Mouse (Mus musculus) retina, postnatal 1 day (tissue): ENCODE measurements around the gene Rnf220.

Experiments used
- DNase-seq: peaks from one replicate; pipeline ENCODE4 v3.0.0-alpha.2; 2012

Rnf220 gene

DNA sequence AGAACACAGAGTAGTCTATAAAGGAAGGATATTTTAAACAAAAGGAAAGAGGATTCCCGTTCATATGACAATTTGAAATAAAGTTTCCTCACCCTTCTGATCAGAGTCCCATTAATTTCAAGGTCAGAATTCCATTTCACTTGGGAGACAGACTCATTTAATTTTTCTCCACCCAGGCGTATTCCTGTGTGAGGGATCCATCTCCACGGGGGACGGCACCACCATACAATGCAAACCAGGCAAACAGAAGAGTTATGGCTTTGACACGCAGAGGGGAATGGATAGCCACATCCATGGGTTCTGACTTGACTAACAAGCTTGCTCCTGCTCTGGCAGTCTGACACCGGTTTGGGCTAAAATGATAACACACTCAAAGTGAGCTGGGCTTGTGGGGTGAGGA is 9.4 kb downstream of the Rnf220 start:
- no peak for DNase-seq

DNA sequence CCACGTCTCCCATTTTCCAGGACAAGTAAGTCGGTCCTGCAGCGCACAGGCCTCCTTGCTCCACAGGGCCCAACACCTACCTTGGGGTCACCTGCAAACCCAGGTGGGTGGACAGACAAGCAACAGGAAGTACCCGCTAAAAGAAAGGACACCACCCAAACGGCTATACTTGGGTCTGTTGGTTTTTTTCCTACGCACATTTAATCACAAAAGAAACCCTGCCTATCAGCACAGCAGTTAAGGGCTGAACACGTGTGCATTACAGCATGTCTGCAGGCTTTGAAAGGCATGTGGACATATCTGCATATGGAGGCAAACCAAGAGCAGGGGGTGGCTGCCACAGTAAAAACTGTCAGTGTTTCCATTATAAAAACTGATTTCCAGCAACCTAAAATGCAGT is 10.7 kb downstream of the Rnf220 start:
- no peak for DNase-seq

DNA sequence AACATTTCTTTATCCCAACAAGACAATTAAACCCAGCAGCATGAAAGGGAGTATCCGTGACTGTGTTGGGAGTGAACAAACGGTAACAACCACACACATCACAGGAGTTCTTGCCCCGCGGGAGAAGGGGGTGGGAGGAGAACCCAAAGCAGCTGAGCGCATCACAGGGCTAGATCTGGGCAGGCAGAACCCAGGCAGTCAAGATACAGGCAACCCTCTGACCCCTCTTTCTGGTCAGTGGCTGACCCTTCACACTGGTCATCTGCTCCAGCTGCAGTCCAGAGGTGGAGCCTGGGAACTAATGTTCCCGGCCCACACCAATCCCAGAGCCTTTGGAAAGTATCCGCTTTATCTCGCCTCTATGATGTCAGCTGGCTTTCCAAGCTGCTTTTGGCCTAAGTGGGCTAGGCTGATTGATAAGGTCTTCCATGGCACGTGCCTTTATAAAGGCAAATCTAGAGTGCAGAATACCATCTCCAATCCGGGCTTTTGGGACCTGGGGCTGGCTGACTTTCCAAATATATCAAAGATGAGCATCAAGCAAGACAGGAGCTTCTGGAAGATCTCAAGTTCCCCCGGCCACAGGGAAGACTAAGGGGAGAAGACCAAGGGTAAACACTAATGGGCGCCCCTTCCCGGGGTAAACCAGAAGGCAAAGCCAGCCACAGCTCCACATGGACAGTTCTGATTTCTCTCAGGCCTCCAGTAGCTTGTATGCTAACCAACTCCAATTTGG is 11.6 kb downstream of the Rnf220 start:
- no peak for DNase-seq

DNA sequence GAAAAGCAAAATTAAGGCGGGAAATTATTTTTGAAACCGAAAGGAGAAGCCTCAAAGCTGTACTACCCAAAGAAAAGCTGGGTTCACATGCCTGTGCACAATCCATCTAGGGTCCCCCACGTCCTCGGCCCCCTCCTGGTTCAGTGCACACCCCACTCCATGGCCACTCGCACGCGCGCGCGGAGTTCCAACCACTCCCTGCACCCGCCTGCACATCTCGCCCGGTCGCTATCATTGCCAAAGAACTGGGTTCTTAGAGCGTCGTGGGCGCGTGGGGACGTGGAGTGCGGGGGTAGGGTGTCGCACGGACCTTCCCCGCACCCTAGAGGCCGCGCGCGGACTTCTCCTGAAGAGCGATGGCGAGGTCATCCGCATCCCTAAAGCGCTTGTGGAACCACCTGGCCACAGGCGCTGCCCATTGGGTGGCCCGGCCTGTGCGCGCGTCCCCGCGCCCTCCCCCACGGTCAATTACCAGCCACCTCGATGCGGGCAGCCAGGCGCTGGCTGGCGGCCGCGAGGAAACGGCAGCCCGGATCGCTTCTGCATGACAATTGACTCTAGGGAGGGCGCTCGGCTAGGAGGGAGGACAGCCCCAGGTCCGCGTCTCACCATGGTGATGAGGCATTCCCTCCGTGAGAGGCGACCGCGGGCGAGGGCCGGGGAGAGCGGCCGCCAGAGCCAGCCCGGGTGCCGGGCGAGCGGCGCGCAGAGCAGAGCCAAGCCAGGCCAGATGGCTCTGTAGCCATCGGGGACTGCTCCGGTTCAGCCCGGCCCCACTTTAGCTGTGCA is 12.4 kb downstream of the Rnf220 start:
- DNase-seq, result peak; percentile 89

DNA sequence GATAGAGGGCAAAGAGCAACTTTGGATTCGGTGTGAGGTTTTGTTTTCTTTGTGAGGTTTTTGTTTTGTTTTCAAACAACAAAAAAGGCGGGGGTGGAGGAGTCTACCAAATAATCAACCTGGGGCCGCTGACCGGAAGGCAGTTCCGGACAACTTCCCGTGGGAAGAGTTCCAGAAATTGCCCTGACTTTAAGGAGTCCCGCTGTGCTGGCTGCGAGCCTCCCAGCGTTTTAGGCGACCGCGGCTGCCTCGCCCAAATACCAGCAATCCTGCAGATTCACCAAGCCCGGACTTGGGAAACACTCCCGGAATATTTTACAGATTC is 13.0 kb downstream of the Rnf220 start:
- DNase-seq, result peak; percentile 43

DNA sequence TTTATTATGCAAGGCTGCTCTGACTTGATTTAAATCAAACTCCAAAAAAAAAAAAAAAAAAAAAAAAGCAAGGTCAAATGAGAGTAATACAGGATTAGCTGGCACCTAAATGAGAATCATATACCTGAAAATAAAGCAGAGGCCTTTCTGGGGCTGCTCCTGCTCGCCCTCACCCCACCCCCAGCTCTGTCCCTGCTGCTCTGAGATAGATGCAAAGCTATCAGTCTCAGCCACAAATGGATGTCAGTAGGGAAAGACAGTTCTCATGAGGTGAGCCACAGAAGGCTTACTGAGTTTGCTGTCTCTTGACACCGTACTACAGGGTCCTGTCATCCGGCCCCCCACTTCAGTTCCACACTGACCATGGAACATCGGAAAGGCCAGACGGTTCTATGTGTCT is 14.7 kb downstream of the Rnf220 start:
- DNase-seq, result no peak

DNA sequence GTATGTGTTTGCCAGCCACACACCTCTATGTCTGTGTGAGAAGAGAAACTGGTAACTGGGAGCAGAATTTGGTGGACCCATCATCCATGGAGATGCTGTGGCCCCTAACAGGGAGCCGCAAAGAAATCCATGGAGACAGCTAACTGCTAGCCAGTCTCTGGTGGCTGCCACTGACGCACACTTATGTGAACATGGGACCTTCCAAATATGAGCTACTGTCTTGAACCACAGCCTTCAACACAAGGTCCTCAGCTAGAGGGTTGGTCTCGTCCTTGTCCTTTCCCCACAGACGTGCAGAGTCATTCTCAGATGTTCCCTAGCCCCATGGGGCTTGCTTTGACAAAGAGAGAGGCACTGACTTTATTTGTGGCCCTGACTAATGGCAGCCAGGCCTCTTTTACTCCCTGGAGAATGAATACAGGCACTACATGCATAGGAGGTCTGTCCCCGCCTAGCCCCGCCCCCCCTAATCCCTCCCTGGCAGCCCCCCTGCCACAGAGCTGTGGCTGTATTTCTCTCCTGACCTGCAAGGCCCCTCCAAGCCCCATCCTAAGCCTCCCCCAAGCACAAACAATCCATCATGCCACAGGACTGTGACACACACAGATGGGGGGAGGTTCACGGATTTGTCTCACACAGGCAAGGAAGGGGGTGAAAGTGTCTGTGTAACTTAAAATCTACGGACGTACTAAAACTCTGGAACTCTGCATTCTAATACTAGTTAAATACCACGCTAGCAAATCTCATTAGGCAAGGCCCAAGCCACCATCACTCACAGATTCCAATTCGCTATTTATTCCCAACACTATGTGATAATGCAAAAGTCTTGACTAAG is 16.0 kb downstream of the Rnf220 start:
- DNase-seq, result no peak

DNA sequence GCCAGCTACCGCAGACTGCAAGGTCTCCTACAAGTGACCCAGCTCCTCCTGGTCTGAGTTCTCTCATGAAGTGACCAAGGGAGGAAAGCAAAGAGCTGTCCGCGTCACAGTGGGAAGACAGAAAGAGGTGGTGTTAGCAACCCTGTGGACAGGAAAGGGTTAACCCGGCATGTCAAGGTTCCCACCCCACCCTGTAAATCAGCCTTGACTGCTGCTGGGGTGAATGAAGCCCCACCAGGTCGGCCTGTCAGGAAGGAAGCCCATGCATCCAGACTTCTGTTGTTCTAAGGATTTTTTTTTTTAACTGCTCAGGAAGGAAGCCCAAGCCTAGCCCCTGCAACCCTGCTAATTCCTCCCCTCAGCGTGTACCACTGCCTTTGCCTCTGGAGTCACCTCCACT is 16.9 kb downstream of the Rnf220 start:
- no peak for DNase-seq

DNA sequence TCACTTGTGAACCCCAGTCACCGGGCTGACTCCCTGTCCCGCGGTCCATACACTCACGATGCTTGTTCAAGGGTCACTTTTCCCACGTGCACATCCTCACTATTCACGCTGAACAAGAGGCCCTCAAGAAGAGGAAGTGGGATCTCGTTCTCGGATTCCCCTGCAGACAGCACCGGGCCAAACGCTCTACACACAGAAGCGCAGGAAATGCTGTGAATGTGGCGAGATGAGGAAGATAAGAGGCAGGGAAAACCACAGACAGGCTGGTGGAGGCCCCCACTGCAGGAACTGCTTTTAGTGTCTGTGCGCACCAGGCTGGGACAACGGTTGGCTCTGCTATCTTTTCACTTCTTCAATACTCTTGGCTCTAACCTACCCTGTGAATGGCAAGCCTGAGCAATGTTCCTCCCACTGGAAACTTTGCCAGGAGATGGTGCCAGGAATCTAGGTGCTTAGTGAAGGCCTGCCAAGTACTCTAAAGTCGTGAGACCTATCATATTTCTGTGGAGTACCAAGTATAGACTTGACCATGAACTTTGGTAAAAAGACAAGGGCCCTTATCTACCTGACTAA is 18.7 kb downstream of the Rnf220 start:
- no peak for DNase-seq

DNA sequence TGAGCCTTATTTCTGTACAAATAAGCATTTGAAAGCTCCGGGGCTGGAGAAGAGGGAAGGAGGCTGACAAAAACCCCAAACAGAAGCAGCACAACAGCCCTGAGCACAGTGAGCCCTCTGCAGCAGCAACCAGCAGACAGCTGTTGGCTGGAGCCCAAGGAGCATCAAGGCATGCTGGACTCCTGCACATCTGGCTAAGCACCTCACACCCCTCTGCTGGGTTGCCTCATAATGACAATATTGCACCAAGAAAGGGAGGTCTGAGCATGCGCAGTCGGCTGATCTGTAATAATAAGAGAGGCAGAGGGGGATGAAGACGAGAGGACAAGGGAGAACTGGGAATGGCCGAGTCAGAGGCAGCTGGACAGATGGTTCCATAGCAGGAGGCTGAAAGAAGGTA is 19.5 kb downstream of the Rnf220 start:
- DNase-seq, result peak; percentile 10

DNA sequence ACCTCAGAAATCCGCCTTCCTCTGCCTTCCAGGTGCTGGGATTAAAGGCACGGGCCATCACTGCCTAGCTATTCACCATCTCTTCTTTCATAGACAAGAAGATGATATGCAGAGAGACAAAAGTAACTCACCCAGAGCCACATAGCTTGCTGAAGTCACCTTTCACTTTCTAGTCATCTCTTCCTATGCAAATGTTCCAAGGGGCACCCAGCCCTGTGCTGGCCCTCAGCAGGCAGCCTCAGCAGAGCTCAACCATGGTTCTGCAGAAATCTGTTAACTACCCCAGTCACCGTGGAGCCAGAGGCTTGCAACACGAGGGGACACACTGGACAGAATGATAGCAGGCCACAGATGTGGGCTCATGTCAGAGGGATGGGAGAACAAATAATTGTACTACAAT is 20.1 kb downstream of the Rnf220 start:
- DNase-seq, result no peak

DNA sequence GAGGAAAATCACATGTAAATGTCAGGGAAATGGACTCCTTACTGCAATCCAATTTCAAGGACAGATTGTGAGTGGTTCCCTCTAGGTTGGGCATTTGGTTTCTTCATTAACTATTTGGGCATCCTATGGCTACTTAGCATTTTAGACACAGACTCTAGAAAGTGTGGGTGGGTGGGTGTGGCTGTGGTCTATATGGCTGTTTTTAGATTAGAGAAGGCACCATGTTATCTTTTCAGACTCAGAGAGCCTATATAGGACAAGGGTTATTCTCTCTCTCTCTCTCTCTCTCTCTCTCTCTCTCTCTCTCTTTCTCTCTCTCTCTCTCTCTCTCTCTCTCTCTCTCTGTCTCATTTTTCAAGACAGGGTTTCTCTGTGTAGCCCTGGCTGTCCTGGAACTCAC is 20.5 kb downstream of the Rnf220 start:
- no peak for DNase-seq

DNA sequence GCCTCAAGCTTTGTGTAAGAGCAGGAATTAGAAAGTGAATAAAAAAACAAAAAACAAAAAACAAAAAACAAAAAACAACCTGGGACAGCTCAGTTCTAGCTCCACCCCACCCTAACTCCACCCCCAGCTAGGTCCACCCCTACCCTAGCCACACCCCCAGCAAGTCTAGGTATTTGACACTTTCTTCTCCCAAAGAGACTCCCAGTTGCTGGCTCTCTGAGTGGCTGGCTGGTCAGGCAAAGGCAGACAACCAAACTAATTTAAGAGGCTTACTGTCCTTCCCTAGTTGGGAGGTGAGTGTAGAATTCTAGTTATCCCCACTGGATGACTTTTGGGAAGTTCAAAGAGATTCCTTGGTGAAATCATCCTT is 22.9 kb downstream of the Rnf220 start:
- DNase-seq, result no peak

DNA sequence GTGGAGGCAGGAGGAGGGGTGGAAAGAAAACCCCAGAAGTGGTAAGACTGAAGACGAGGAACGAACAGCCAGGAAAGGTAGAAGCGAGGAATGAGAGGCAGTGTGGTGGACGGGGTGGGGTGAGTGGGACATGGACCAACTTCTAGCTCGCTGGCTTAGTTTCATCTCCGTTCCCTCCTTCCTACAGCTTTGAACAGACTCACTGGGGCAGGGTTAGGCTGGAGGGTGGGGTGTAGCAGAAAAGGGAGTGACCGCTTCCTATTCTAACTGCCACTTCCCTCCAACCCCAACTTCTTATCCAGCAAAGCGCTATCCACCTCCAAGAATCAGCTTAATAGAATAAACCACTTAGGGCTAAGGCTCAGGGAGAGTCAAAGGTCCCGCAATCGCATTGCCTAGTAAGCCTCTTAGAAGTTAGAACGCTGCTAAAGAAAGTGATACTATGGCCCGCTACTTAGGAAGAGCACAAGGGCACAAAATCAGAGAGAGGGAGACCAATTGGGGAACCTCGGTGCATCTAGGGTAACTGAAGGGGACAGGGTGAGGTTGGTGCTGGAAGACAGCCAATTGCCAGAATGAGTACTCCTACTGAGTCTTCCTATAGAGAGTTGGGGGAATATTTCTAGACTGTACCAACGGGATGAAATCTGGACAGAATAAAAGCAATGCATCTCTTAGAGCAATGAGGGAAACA is 23.4 kb downstream of the Rnf220 start:
- peak; percentile 73 for DNase-seq

DNA sequence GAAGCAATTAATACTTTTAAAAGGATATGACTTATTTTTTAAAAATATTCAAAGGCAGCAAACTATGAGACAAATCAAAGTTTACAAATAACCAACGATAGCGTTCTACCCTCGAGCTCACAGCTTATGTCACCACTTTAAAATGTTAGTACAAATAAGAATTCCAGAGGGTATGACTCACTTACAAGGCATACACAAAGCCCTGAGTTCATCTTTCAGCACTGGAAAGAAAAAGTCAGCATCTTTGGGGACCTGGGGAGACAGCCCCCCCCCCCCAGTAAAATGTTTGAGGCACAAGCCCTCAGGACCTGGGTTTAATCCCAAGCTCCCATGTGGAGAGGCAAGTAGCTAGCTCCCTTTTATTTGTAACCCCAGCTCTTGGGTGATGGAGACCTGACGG is 27.4 kb downstream of the Rnf220 start:
- no peak for DNase-seq

DNA sequence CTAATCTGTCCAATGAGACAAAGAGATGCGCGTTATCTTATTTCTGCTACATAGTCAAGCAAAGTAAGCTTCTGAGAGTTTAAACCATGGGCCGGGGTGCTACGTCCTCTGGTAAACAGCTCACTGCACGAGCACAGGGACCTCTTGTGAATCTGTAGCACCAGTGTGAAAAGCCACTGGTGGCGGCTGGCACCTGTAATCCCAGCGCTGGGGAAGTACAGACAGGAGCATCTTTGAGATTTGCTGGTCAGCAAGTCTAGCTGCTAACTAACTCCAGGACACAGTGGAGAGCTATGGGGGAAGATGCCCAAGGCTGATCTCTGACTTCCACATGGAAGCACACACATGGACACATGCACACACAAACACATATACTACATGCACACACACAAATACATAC is 28.9 kb downstream of the Rnf220 start:
- no peak for DNase-seq

DNA sequence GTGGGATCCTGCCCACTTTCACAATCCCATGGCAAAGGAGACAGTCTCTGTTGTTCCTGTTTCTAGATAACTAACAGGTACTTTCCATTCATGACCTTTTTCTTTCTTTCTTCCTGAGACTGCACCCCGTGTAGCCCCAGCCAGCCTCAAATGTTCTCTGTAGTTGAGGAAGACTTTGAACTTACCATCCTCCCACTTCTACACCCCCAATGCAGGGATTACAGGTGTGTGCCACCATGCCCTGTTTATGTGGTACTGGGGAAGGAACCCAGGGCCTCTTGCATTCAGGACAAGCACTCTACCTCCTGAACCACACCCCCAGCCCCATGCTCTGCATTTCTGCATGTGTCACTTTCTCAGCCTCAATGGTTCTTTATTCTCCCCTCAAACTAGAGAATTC is 47.7 kb downstream of the Rnf220 start:
- no peak for DNase-seq

DNA sequence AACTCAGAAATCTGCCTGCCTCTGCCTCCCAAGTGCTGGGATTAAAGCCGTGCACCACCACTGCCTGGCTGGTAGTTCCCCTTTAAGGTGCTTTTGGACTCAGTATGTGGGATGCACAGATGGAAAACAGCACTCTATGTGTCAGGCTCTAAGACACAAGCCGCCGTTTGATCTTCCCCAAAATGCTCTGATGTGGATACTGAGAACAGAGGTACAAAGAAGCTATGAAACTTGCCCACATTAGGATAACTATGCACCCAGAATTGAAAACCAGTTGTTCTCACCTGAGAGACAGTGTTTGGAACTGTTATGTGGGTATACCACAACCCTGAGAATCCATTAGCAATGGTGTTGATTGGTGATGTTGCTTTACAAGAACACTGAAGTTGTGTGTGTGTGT is 48.9 kb downstream of the Rnf220 start:
- DNase-seq, result no peak

DNA sequence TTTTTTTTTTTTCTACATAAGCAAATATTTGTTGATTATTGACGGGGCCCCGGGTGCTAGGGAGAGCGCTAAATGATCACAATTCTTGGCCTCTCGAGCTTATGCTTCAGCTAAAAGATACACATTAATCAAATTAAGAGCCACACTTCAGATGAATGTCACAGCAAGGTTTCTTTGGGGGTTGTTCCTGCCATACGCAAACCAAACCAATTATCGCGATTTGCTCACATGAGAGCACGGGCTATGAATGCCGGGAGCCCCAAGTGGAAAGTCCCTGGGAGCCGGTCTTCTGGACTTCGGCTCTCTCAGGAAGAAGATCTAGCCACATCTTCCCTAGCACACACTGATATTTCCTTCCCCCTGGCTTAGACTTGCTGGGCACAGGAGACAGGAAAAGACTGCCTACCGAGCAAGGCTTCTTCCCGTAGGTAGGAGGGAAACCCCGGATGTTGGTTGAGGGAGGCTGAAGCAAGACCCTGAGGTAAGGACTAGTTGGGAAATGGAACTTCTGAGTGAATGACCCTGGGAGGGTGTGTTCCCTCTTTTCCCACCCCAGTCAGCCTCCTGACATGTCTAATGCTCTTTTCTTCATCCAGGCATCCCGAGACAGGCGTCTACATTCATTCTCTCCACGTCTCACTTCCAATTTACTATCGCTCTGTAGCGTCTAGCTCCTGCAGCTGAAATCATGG is 51.2 kb downstream of the Rnf220 start:
- peak; percentile 84 for DNase-seq

DNA sequence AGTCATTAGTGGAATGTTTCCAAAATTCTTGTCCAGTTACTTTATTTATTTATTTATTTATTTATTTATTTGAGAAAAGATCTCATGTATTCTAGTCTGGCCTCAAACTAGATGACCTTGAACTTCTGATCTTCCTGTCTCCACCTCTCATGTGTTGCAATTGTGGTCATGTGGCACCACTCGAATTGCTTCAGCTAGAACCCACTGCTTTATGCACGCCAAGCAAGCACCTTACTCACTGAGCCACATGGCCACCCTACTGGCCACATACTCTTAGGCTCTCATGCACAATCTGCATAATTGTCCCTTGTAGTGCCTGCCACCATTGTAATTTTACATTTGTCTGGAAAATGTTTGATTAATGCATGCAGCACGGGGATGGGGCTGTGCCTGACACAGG is 57.9 kb downstream of the Rnf220 start:
- no peak for DNase-seq

DNA sequence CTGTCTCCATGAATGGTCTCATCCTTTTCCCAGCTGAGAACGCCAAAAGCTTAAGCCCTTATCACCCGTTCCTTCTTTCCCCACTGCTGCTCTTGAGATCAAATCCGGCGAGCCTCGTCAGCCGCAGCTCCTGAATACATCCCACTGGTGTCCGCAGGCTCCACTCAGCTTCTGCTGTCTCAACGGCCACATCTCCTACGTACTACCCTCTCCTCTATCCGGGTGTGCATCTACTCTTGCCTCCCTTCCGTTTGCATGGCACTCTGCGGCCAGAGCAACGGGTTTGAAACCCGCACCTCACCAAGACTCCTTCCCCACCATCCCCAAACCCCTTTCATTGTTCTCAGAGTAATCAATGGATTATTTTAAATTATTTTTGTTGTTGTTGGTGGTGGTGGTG is 58.8 kb downstream of the Rnf220 start:
- DNase-seq, result no peak

DNA sequence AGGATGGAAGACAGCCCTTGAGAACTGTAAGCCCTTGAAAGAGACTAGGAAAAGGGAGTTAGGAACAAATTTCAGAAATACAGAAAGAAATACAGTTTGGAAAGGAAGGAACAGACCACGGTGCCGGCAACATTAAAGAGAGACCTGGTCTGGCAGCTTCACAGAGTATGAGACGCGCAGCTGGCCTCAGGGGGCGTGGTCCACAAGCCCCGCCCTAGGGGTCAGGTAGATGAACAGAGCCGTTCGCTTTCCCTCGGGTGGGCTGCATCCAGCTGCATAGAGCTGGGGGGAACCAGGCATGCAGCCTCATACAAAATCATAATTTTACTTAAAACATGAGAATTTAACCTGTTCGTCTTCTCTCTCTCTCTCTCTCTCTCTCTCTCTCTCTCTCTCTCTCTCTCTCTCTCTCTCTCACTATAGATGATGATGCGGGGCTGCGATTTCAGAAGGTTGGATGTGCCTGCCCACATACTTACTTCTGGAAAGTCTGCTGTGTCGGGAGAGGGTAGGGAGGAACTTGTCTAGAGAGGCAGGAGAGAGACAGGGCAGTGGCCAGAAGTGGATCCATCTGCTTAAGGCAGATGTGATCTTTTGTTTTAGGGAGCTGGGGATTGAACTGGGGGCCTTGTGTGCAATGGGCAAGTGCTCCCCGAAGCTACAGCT is 59.7 kb downstream of the Rnf220 start:
- DNase-seq, result no peak
